Mouse (Mus musculus): ENCODE results near the gene Ppdpf. TPM values are rescaled to one million over a fixed set of nuclear protein-coding genes. Genes with fewer than 3 reads are reported as not detected.
A peak's percentile ranks its signal among the peaks of the same experiment; 100 is the strongest.

The Ppdpf gene
- total RNA-seq (2021): 10 to 100 TPM; 41.7 to 44.5 TPM
- long read RNA-seq, experiment 1, transcript Ppdpf-201 (5 exons, 1,160 nt): minor isoform, 7 of 39 reads
- long read RNA-seq, experiment 1, transcript Ppdpf-202 (5 exons, 689 nt): major isoform, 11 of 39 reads
- long read RNA-seq, experiment 1, transcript Ppdpf-205 (3 exons, 771 nt): minor isoform, 7 of 39 reads
- long read RNA-seq, experiment 1, transcript Ppdpf-206 (4 exons, 750 nt): minor isoform, 8 of 39 reads
- long read RNA-seq, experiment 1, partial matches to known transcripts: 0 of 39 reads
- long read RNA-seq, experiment 1, other reads (novel, unspliced or antisense): 1 of 39 reads
- long read RNA-seq, experiment 2, transcript Ppdpf-202 (5 exons, 689 nt): major isoform, 11 of 29 reads
- long read RNA-seq, experiment 2, transcript Ppdpf-201 (5 exons, 1,160 nt): minor isoform, 5 of 29 reads
- long read RNA-seq, experiment 2, partial matches to known transcripts: 1 of 29 reads
- long read RNA-seq, experiment 2, other reads (novel, unspliced or antisense): 3 of 29 reads

DNA sequence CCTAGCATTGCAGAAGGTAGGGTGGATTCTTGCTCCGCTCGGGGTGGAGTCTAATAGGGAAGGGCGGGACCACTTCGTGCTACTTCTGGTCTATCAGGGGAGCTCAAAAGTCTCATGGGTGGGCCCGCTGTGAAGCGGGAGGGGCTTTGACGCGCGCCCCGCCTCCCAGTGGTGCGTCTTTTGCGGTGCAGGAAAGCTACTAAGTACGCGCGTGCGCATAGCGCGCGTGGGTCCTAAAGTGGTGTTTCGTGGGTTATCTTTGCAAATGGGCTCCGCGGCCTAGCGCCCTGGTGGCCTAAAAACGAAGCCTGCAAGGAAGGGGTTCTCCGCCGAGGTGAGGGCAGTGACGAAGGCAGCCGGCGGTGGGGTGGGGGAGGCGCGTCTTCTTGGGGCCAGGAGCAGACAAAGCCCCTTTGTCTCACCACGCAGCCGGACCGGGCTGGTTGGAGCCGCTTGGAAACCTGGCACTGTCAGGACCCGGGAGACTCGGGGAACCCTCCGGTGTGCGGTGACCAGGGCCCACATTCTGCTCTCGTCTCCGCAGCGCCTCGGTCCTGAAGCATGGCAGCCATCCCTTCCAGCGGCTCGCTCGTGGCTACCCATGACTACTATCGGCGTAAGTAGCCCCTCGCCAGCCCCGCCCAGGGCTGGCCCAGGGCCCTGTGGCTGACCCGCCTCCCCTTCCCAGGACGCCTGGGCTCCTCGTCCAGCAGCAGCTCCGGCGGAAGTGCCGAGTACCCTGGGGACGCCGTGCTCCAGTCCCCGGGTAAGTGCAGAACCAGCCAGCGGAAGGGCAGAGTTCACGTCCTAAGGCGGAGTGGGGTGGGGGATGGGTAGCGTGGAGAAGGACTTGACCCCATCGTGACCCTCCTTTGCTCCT is at the start of gene Ppdpf:
Gene Ppdpf (plus strand): TSS at position 127 of the 880 bp plus-strand sequence.
- DNase-seq (ENCODE audit: low spot score): peak; percentile 93

DNA sequence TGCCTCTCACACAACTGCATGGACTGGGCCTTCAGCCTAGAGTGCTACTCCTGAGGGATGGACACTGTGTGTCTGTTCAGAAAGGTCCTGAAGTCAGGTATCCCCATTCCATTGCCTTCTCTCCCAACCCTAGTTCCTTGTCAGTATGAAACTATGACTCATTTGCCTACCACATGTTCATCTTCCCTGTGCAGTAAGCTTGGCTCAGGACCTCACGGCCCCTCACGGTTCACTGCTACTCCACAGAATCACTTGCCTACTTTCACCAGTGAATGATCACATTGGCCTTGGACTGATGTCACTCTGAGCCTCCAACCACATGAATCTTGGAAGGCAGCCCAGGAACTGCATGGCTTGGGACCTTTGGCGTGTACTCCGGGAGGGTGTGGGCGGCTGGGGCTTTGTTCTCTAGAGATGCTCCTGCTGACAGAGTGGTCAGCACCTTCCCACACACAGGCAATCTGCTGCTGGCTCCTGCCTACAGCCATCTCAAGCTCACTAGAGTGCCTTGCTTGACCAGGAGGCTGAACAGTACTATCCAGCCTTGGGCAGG is 47.3 kb upstream of the Ppdpf start:
- no peak for DNase-seq (ENCODE audit: low spot score)

GRCm38 (mm10) chr2:181142703-181143135 is 44.3 kb upstream of the Ppdpf start:
- DNase-seq (ENCODE audit: low spot score): no peak

- no peak for DNase-seq (ENCODE audit: low spot score)
Observed at GRCm38 (mm10) chr2:181143509-181144276, 43.4 kb upstream of the Ppdpf start.

- no peak for DNase-seq (ENCODE audit: low spot score)
Observed at GRCm38 (mm10) chr2:181144675-181145074, 42.4 kb upstream of the Ppdpf start.

DNA sequence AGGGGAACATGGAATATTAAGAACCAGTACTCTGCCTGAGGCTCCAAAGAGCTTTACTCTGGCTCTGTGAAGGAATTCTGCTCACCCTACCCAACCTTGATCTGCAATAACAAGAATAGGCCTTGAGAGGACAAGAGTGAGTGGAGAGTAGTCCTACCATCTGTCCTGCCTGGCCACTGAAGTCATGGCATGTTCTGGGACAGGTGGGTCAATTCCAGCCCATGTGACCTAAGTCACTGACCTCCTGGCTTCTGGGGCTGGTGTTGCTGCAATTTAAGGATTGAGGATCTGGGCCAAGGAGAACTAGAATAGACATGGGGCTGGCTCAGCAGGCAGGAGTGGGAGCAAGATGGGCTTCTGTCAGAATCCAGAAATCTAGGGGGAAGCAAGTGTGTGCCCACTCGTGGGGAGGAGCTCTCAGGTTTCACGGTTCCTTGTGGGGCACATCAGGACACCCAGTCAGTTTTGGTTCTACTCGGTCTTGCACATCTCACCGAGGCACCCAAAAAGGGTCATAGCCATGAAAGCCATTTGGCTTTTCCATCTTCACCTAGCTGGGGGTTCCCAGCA is 40.0 kb upstream of the Ppdpf start:
- peak; percentile 82 for DNase-seq (ENCODE audit: low spot score)

DNA sequence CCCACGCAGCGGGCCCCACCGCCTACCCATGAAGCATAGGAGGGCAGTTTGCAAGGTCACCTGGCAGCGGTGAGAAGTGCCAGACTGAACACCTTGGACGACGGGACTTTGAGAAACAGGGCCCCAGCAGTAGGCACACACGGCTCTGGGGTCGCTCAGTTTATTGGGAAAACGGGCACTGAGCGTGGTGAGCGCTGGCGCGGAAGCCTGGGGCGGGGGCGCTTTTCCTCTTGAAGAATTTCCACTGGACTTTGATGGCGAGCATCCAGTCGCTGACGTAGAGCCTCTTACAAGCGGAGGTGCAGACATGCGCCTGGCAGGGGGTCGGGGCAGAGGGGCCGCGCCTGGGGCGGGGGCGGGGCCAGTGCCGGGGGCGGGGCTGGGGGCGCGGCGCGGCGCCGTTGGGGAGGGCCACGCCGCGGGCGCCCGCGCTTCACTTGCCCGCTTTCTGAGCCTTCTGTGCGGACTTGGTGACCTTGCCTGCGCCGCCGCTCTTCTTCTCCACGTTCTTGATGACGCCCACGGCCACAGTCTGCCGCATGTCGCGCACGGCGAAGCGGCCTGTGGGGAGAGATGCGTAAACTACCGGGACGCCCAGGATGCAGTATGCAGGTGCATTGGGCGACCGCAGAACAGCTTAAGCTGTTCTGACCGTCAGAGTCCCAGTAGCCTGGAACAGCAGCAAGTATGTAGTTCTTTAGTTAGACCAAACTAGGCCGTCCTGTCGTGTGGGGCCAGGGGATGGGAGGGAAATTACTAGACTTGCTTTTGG is 39.3 kb upstream of the Ppdpf start:
- DNase-seq (ENCODE audit: low spot score): peak; percentile 23

GRCm38 (mm10) chr2:181148318-181148955 is 38.6 kb upstream of the Ppdpf start:
- DNase-seq (ENCODE audit: low spot score): no peak

- no peak for DNase-seq (ENCODE audit: low spot score)
Observed at GRCm38 (mm10) chr2:181150281-181150680, 36.8 kb upstream of the Ppdpf start.

DNA sequence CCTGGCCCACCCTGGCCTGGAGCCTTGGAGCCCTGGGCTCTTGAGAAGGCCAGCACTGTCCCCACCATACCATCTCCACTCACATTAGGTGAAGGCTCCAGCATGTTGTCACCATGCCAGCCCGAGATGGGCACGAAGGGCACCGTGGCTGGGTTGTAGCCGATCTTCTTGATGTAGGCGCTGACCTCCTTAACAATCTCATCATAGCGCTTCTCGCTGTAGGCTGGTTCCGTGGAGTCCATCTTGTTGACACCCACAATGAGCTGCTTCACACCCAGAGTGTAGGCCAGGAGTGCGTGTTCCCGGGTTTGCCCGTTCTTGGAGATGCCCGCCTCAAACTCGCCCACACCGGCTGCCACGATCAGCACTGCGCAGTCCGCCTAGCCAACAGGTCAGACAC is 34.3 kb upstream of the Ppdpf start:
- DNase-seq (ENCODE audit: low spot score): no peak

- no peak for DNase-seq (ENCODE audit: low spot score)
Observed at GRCm38 (mm10) chr2:181153131-181153530, 33.9 kb upstream of the Ppdpf start.

GRCm38 (mm10) chr2:181153837-181154236 is 33.2 kb upstream of the Ppdpf start:
- peak; percentile 50 for DNase-seq (ENCODE audit: low spot score)

- no peak for DNase-seq (ENCODE audit: low spot score)
Observed at GRCm38 (mm10) chr2:181154361-181154760, 32.7 kb upstream of the Ppdpf start.

GRCm38 (mm10) chr2:181154831-181155415 is 32.1 kb upstream of the Ppdpf start:
- DNase-seq (ENCODE audit: low spot score): peak; percentile 67

- peak; percentile 78 for DNase-seq (ENCODE audit: low spot score)
Observed at GRCm38 (mm10) chr2:181155801-181156200, 31.2 kb upstream of the Ppdpf start.

DNA sequence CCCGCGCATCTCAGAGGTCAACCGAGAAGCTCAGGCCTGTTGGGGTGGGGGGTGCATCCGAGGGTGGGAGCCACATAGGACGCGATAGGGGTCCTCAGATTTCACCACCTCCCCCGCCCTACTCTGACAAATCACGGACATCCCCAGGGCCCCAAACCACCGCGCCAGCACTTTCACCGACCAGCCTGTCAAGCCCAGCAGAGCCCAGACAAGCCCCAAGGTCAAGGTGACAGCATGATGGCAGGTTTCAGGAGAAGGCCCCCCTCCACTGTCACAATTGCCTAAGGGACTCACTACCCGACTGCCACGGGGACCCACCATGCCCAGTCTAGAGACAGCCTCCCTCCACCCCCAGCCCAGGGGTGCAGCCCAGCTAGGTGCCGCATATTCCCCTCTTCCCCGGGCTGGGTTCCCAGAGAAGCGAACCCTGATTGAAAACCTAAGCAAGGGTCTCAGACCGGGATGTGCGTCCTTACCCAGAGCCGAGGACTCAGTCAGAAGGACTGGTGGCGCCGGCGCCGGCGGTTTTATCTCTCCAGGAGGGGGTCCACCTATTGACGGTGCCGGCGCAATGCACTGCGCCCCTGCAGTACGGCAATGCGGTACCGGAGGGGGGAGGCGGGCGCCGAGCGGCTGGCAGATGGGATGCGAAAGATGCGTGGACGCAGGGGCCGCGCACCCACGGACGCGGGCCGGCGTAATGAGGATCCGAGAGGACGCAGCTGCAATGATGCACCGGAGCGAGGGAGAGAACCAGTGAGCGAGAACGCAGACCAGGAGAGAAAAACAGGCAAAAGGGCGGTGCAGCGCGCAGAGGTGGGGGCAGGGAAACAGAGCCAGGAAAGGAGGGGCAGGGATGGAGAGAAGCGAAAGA is 30.6 kb upstream of the Ppdpf start, which contains the start of gene Eef1a2:
Gene Eef1a2 (minus strand): TSS at position 767 of the 874 bp plus-strand sequence.
- DNase-seq (ENCODE audit: low spot score): peak; percentile 47

- DNase-seq (ENCODE audit: low spot score): no peak
Observed at GRCm38 (mm10) chr2:181157180-181157579, 29.9 kb upstream of the Ppdpf start.

All from gastrocnemius, adult 18-20 months (tissue).